Mouse (Mus musculus): ENCODE measurements at regions not wholly inside any gene's neighbourhood (a gene's known extent, or its start where the extent isn't known, plus 50 kb on each side); places are given as distances from the start of the nearest gene placed in this dataset.

DNA sequence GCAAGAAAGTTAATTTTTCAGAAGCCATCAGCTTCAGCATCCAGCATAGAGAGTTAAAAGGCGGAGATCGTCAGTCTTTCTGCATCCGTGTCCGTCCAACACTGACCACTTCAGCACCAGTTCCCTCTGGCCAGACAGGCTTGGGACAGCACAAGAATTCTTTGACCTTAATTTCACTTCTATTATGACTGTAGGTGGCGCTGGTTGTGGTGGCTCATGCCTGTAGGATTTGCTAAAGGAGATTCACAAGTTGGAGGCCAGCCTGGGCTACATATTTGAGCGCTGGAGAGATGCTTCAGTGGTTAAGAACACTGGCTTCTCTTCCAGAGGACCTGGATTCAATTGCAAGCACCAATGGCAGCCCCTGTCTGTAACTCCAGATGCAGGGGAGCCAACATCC, 66.0 kb downstream of the Amer2 start:
- intact Hi-C loops (cut with DNase I) = no loop called here
- no peak for DNase-seq

- intact Hi-C loops (cut with DNase I) = no loop called here
- DNase-seq = no peak
These were observed 70.9 kb downstream of the Amer2 start for GRCm38 (mm10) chr14:60443821-60444551.

DNA sequence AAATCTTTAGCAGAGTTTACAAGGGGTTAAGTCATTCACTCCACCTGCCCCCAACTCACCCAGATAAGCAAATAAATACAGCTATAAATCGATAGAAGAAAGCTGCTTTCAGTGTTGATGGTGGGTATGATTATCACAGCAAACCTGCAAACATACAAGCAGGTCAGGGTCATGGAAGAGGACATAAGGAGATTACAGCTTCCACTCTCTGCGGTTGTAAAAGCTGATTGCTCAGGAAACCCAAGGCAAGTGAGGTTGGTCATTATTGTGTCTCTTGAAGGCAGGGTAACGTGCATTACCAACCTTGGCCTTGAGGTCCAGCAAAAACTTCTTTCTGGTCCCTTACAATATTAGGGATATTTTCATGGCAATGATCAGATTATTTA, 71.5 kb downstream of the Amer2 start:
- DNase-seq = no peak
- intact Hi-C loops (cut with DNase I) = no loop called here

DNA sequence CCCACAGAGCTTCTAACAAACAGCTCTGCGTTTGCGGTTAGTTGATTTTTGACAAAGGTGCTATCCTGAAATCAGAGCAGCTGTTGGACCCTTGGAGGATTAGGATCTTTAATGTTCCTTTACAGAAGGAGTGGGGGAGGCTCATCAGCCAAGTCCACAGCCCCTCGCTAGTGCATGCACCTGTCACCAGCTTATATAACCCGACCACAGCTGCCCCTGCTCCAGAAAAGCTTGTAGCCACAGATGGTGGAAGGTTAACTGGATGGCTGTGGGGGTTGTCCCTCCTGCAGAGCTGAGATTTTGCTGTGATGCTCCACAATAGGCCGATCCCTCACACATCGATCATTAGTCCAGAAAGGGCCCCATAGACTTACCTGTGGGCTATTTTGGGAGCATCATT, 73.0 kb downstream of the Amer2 start:
- DNase-seq = no peak

GRCm38 (mm10) chr14:60451216-60451615, 78.2 kb downstream of the Amer2 start:
- no peak for DNase-seq
- intact Hi-C loops (cut with DNase I) = no loop called here

More for the DNA sequence above, 73.0 kb downstream of the Amer2 start:
- intact Hi-C loops (cut with DNase I) = no loop called here

- DNase-seq = no peak
- intact Hi-C loops (cut with DNase I) = no loop called here
These were observed 78.6 kb downstream of the Amer2 start for GRCm38 (mm10) chr14:60451684-60452083.

DNA sequence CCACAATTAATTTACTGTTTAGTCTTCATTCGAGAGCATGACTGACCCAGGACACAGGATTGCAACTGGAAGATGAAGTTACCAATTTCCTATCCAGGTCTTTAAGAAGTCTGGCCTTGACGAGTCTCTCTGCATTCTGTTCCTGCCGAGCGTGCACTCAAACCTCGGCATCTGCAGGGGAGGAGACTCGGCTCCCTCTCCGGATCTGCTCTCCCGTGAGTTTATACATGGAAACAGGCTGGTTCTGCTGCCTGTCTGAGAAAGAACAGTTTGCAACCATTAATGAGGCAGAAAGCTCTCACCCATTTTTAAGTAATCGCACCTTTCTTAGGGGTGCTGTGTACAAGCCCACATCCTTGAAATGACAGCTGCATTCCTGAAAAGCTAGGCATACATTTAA, 83.7 kb downstream of the Amer2 start:
- intact Hi-C loops (cut with DNase I) = no loop called here
- no peak for DNase-seq

GRCm38 (mm10) chr14:60484996-60485888, 112.2 kb downstream of the Amer2 start:
- intact Hi-C loops (cut with DNase I) = no loop called here
- DNase-seq = no peak

DNA sequence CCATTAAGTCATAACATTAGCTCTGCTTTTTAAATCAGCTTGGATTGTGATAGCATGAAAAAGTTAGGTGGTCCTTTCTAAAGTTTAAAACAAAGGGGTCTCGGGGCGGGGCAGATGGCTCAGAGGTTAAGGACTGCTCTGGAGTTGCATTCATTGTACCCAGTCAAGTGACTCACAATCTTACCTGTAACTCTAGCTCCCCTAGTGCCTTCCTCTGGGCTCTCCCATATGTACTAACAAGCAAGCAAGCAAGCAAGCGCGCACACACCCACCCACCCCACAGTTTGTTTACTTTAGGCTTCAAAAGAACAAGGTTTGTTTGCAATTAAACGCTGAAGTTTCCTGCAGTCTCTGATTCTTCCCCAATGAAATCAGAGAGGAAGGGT, 112.8 kb downstream of the Amer2 start:
- intact Hi-C loops (cut with DNase I) = no loop called here

DNA sequence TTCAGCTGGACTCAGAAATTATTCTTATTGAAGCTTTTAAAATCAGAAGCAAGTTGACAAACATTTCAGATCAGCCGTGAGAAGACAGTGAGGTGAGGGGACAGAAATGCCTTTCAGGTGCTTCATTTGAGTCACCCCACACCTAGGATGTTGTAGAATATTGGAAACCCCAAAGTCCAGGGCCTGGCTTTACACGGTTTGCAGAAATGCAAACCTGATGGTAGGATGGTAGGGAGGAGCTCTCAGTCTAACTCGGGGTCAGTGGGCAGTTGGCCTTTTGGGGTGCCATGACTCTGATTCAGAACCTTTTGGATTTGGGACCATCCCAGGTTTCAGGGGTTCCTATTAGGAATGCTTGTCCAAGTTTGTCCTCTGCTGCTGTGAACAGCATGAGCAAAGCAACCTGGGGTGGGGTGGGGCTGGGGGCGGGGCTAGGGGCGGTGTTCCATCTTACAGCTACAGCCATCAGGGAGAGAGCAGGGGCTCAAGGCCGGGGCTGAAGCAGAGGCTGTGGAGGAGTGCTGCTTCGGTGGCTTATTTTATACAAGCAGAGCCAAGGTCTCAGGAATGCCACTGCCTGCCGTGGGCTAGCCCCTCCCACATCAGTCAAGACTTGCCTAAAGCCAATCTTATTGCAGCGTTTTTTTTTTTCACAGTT, 113.3 kb downstream of the Amer2 start:
- intact Hi-C loops (cut with DNase I) = no loop called here
- DNase-seq = no peak

More for the DNA sequence above, 112.8 kb downstream of the Amer2 start:
- DNase-seq = no peak

GRCm38 (mm10) chr14:60489111-60489510, 116.1 kb downstream of the Amer2 start:
- intact Hi-C loops (cut with DNase I) = no loop called here

GRCm38 (mm10) chr14:60490886-60491285, 117.8 kb downstream of the Amer2 start:
- intact Hi-C loops (cut with DNase I) = no loop called here
- no peak for DNase-seq

More at GRCm38 (mm10) chr14:60489111-60489510, 116.1 kb downstream of the Amer2 start:
- no peak for DNase-seq

DNA sequence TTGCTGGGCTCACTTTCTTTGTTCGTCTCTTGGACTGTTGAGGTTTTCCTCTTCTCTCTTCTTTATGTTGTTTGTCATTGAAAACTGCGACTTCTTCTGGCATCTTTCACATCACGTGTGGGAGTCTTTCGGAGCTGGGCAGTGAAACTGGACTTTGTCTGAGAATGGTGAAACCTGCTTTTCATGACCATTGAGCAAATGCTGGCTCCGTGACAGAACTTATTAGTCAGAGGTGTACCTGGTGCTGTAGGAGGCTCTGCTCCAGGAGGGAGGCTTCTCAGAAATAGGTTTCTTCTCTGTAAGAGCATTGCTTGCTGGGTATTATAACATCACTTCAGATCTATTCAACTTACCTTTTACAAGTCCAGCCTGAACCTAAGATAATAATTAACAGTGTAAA, 122.4 kb downstream of the Amer2 start:
- DNase-seq = no peak
- intact Hi-C loops (cut with DNase I) = no loop called here

- no peak for DNase-seq
- intact Hi-C loops (cut with DNase I) = no loop called here
These were observed 129.5 kb downstream of the Amer2 start for GRCm38 (mm10) chr14:60502552-60502951.

- intact Hi-C loops (cut with DNase I) = no loop called here
- no peak for DNase-seq
These were observed 128.7 kb upstream of the Spata13 start for GRCm38 (mm10) chr14:60505066-60505465.

- no peak for DNase-seq
- intact Hi-C loops (cut with DNase I) = no loop called here
These were observed 127.5 kb upstream of the Spata13 start for GRCm38 (mm10) chr14:60506296-60506695.

GRCm38 (mm10) chr14:60513560-60513959, 120.2 kb upstream of the Spata13 start:
- intact Hi-C loops (cut with DNase I) = no loop called here
- no peak for DNase-seq

DNA sequence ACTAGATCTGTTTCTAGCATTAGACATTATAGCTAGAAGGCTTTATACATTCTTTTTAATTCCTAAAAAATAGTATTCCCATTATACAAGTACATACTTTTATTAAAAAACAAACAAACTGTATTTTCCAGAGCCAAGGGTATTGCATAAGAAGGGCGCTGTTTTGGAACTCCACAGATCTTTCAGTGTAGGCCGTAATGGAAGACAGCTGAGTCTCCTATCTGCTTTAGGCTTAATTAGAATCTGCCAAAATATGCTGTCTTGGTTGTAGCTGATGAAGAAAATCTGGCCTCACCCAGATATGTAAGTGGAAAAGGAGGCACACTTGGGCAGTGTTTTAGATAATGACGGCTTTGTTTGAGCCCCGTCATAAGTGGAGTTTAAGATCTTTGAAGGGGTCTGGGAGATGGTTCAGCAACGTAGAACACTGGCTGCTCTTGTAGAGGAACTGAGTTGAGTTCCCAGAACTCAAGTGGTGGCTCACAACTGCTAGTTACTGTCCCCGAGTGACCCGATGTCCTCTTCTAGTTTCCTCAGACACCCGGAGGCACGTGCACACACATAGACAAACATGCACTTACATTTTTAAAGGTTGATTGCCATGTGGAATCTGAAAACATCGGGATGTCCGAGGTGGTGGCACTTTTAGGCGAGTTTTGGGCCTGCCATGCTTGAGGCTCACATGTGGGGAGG, 118.6 kb upstream of the Spata13 start:
- intact Hi-C loops (cut with DNase I) = no loop called here
- DNase-seq = no peak

GRCm38 (mm10) chr14:60517891-60518290, 115.9 kb upstream of the Spata13 start:
- intact Hi-C loops (cut with DNase I) = no loop called here
- DNase-seq = no peak

- intact Hi-C loops (cut with DNase I) = no loop called here
- no peak for DNase-seq
These were observed 110.8 kb upstream of the Spata13 start for GRCm38 (mm10) chr14:60523010-60523409.

GRCm38 (mm10) chr14:60524869-60525268, 108.9 kb upstream of the Spata13 start:
- intact Hi-C loops (cut with DNase I) = loop anchor here (2.0 to 5.0 kb wide), 2 partner anchors 164 to 247 kb away; no protein-coding TSS in a partner anchor

More at GRCm38 (mm10) chr14:60524869-60525268, 108.9 kb upstream of the Spata13 start:
- no peak for DNase-seq

All from gastrocnemius, postnatal 36 days (tissue).